Mouse (Mus musculus): ENCODE measurements at regions not wholly inside any gene's neighbourhood (a gene's known extent, or its start where the extent isn't known, plus 50 kb on each side); places are given as distances from the start of the nearest gene placed in this dataset.

DNA sequence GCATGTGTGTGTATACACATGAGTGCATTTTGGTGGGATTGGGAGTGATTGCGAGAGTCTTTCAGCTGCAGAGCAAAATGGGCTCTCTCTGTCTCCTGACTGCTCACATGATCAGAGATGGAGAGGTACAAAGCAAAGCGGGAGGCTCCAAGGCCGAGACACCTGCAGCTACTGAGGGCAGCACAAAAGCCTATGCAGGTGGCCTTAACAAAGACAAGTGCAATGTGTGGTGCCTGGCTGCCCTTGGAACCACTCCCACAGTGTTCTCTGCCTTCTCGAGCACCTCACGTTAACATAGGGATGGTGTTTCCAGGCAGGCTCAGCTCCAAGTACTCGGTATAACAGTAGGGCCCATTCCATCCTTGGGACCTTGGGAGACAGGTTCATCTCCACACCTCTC lies 539.3 kb downstream of the Med13l start:
- no peaks in the 10 kb centered on the region for H3K4me1 ChIP-seq (replicated peaks; ENCODE audit: control insufficient read depth in 2 of 2, insufficient read depth in 2 of 2, low read length in 1 of 2)
- H3K27ac ChIP-seq, result no peak overlapping the region
- ATAC-seq (ENCODE audit: insufficient read depth) (no peak), DNase-seq (ENCODE audit: low read depth in 3 of 3, low spot score in 3 of 3) (no peak)
- H3K9ac ChIP-seq (replicated peaks), result no peak overlapping the region
- H3K4me2 ChIP-seq (ENCODE audit: low read depth), result no peak overlapping the region
- no peaks in the 10 kb centered on the region; the same call in 1 of the 2 replicates for H3K27me3 ChIP-seq (ENCODE audit: control insufficient read depth, insufficient read depth, low read length)
- H3K36me3 ChIP-seq (replicated peaks; ENCODE audit: control insufficient read depth, insufficient read depth, low read depth), result no peaks in the 10 kb centered on the region
- TF ChIP-seq CTCF (IDR thresholded peaks at IDR 0.05; ENCODE audit: low read depth) (no peak), EP300 (IDR thresholded peaks at IDR 0.05; ENCODE audit: low read depth) (no peak)
- no peak overlapping the region for H3K4me3 ChIP-seq (ENCODE audit: insufficient read depth in 1 of 2, low read depth in 2 of 2, low read length in 2 of 2)
- H3K9me3 ChIP-seq (ENCODE audit: control insufficient read depth, low read length), result no peaks in the 10 kb centered on the region
- 61% methylated on average over 6 of the region's 6 CpGs for WGBS (ENCODE audit: insufficient replicate concordance)

GRCm38 (mm10) chr5:119103503-119103902 lies 543.0 kb downstream of the Med13l start:
- no peaks in the 10 kb centered on the region for H3K27me3 ChIP-seq (ENCODE audit: control insufficient read depth, insufficient read depth, low read length)
- no peaks in the 10 kb centered on the region for H3K36me3 ChIP-seq (replicated peaks; ENCODE audit: control insufficient read depth, insufficient read depth, low read depth)
- H3K27ac ChIP-seq, result no peak overlapping the region
- no peaks in the 10 kb centered on the region for H3K9me3 ChIP-seq (ENCODE audit: control insufficient read depth, low read length)
- TF ChIP-seq EP300 (IDR thresholded peaks at IDR 0.05; ENCODE audit: low read depth) (no peak), CTCF (IDR thresholded peaks at IDR 0.05; ENCODE audit: low read depth) (peak; percentile 11; the same call in 1 of the 2 replicates)
- WGBS (ENCODE audit: insufficient replicate concordance), result 13% methylated on average over 1 of the region's 1 CpGs
- no peaks in the 10 kb centered on the region for H3K4me1 ChIP-seq (replicated peaks; ENCODE audit: control insufficient read depth in 2 of 2, insufficient read depth in 2 of 2, low read length in 1 of 2)
- ATAC-seq (ENCODE audit: insufficient read depth) (no peak), DNase-seq (ENCODE audit: low read depth in 3 of 3, low spot score in 3 of 3) (no peak)
- H3K4me2 ChIP-seq (ENCODE audit: low read depth), result no peak overlapping the region
- H3K4me3 ChIP-seq (ENCODE audit: insufficient read depth in 1 of 2, low read depth in 2 of 2, low read length in 2 of 2), result no peak overlapping the region
- no peak overlapping the region for H3K9ac ChIP-seq (replicated peaks)

DNA sequence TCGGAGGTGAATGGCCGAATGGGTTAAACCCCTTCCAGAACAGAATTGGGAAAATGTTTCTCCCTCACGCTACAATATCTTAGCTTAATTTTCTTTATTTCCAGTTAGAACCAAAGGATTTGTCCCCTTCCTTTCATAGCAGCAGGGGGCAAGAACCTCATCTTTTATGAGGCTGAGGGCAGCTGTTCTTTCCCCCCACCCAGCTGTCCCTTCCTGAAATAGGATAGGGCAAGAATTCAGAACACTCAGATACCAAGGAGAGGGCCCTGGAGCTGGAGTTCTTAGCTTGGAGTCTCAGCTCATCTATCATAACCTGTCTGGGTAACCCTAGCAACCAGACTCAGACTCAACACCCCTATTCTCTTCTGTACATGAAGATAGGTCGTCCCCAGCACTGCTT lies 547.4 kb downstream of the Med13l start:
- no peaks in the 10 kb centered on the region for H3K36me3 ChIP-seq (replicated peaks; ENCODE audit: control insufficient read depth, insufficient read depth, low read depth)
- H3K4me1 ChIP-seq (replicated peaks; ENCODE audit: control insufficient read depth in 2 of 2, insufficient read depth in 2 of 2, low read length in 1 of 2), result peaks cover 0 to 2% of the 10 kb centered on the region in 2 experiments; a peak in 1 of 4 replicates
- H3K27ac ChIP-seq, result no peak overlapping the region
- no peak overlapping the region for H3K4me2 ChIP-seq (ENCODE audit: low read depth)
- no peak for DNase-seq (ENCODE audit: low read depth in 3 of 3, low spot score in 3 of 3)
- TF ChIP-seq CTCF (IDR thresholded peaks at IDR 0.05; ENCODE audit: low read depth) (no peak), EP300 (IDR thresholded peaks at IDR 0.05; ENCODE audit: low read depth) (no peak)
- no peak overlapping the region for H3K9ac ChIP-seq (replicated peaks)
- no peaks in the 10 kb centered on the region for H3K9me3 ChIP-seq (ENCODE audit: control insufficient read depth, low read length)
- WGBS (ENCODE audit: insufficient replicate concordance), result 64% methylated on average over 4 of the region's 4 CpGs
- no peak overlapping the region for H3K4me3 ChIP-seq (ENCODE audit: insufficient read depth in 1 of 2, low read depth in 2 of 2, low read length in 2 of 2)
- no peaks in the 10 kb centered on the region for H3K27me3 ChIP-seq (ENCODE audit: control insufficient read depth, insufficient read depth, low read length)
- ATAC-seq (ENCODE audit: insufficient read depth), result no peak

- ATAC-seq (ENCODE audit: insufficient read depth) (no peak), DNase-seq (ENCODE audit: low read depth in 3 of 3, low spot score in 3 of 3) (no peak)
- Histone ChIP-seq H3K4me1 (replicated peaks; ENCODE audit: control insufficient read depth in 2 of 2, insufficient read depth in 2 of 2, low read length in 1 of 2) (peaks cover 0 to 2% of the 10 kb centered on the region in 2 experiments; a peak in 1 of 4 replicates), H3K9ac (replicated peaks) (no peak overlapping the region), H3K9me3 (ENCODE audit: control insufficient read depth, low read length) (no peaks in the 10 kb centered on the region), H3K27me3 (ENCODE audit: control insufficient read depth, insufficient read depth, low read length) (no peaks in the 10 kb centered on the region), H3K36me3 (replicated peaks; ENCODE audit: control insufficient read depth, insufficient read depth, low read depth) (no peaks in the 10 kb centered on the region), H3K4me2 (ENCODE audit: low read depth) (no peak overlapping the region), H3K4me3 (ENCODE audit: insufficient read depth in 1 of 2, low read depth in 2 of 2, low read length in 2 of 2) (no peak overlapping the region), H3K27ac (no peak overlapping the region)
- TF ChIP-seq CTCF (IDR thresholded peaks at IDR 0.05; ENCODE audit: low read depth), result no peak
- TF ChIP-seq EP300 (IDR thresholded peaks at IDR 0.05; ENCODE audit: low read depth), result no peak
- 53% methylated on average over 1 of the region's 1 CpGs for WGBS (ENCODE audit: insufficient replicate concordance)
Measured at GRCm38 (mm10) chr5:119109501-119109900, 549.0 kb downstream of the Med13l start.

DNA sequence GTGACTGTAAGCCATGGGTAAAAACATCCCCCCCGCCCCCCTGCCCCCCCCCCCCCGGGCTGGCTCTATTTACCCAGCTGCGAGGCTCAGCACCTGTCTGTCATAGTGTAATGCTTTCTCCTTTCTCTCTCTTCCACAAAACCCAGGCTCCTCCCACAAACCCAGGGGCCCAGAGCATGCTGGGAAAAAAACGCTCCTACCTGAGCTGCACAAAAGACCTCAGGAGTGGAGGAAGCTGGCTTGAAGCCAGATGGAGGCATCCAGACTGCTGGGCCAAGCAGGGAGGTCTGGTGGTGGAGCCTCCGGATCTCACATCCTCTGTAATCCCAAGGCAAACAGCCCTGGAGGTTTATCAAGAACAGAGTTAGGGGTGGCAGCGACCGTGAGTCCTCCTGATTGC lies 553.6 kb downstream of the Med13l start:
- Histone ChIP-seq H3K27ac (no peak overlapping the region), H3K4me1 (replicated peaks; ENCODE audit: control insufficient read depth in 2 of 2, insufficient read depth in 2 of 2, low read length in 1 of 2) (peaks cover 0 to 2% of the 10 kb centered on the region in 2 experiments; a peak in 1 of 4 replicates), H3K4me3 (ENCODE audit: insufficient read depth in 1 of 2, low read depth in 2 of 2, low read length in 2 of 2) (no peak overlapping the region), H3K27me3 (ENCODE audit: control insufficient read depth, insufficient read depth, low read length) (no peaks in the 10 kb centered on the region), H3K9me3 (ENCODE audit: control insufficient read depth, low read length) (no peaks in the 10 kb centered on the region), H3K36me3 (replicated peaks; ENCODE audit: control insufficient read depth, insufficient read depth, low read depth) (no peaks in the 10 kb centered on the region), H3K9ac (replicated peaks) (no peak overlapping the region), H3K4me2 (ENCODE audit: low read depth) (no peak overlapping the region)
- TF ChIP-seq CTCF (IDR thresholded peaks at IDR 0.05; ENCODE audit: low read depth) (no peak), EP300 (IDR thresholded peaks at IDR 0.05; ENCODE audit: low read depth) (no peak)
- no peak for ATAC-seq (ENCODE audit: insufficient read depth)
- DNase-seq (ENCODE audit: low read depth in 3 of 3, low spot score in 3 of 3), result no peak
- 43% methylated on average over 7 of the region's 7 CpGs for WGBS (ENCODE audit: insufficient replicate concordance)
